Mouse (Mus musculus) G1E (cell line): ENCODE data around the gene Ly6g6e. TPM values are rescaled to one million over a fixed set of nuclear protein-coding genes. Genes with fewer than 3 reads are reported as not detected.

Source experiments
- ATAC-seq: 2 replicates; pipeline ENCODE4 v1.8.0; 2016; ENCODE audit warnings: mild to moderate bottlenecking; ENCODE audit not compliant: insufficient number of reproducible peaks, poor library complexity, low FRiP score, severe bottlenecking; ENCODE audit errors: extremely low read depth
- DNase-seq: peaks from one replicate; pipeline ENCODE4 v3.0.0; 2012; ENCODE audit warnings: low spot score
- H3K27me3 ChIP-seq: 2 replicates; pipeline ENCODE4 v1.6.1; 2012; ENCODE audit warnings: mild to moderate bottlenecking, low read length, inconsistent platforms; ENCODE audit not compliant: insufficient read depth
- H3K36me3 ChIP-seq: replicated peaks from 2 replicates; pipeline ENCODE3; 2012; ENCODE audit warnings: mild to moderate bottlenecking, inconsistent platforms
- H3K4me1 ChIP-seq: 2 replicates; pipeline ENCODE4 v1.6.1; 2012; ENCODE audit warnings: low read depth, low read length, inconsistent platforms, mixed read lengths; ENCODE audit not compliant: insufficient read depth
- H3K4me3 ChIP-seq: 2 replicates; pipeline ENCODE4 v1.5.1; 2012; ENCODE audit warnings: low read depth, mild to moderate bottlenecking, inconsistent platforms, low read length, moderate library complexity, mixed read lengths
- H3K9me3 ChIP-seq: replicated peaks from 2 replicates; pipeline ENCODE4 v1.6.1; 2012; ENCODE audit warnings: inconsistent platforms
- CTCF ChIP-seq: IDR thresholded peaks from 2 replicates; pipeline ENCODE4 v1.5.1; 2012; ENCODE audit warnings: low read depth, low read length, inconsistent platforms, mixed read lengths
- GATA1 ChIP-seq: IDR thresholded peaks from 2 replicates; pipeline ENCODE4 v1.6.1; 2012; ENCODE audit warnings: borderline replicate concordance, low read length, inconsistent platforms, mixed read lengths
- GATA2 ChIP-seq: IDR thresholded peaks from 2 replicates; pipeline ENCODE4 v1.6.1; 2012; ENCODE audit warnings: low read depth, low read length, inconsistent platforms, borderline replicate concordance
- POLR2AphosphoS5 ChIP-seq: IDR thresholded peaks from 2 replicates; pipeline ENCODE4 v1.6.1; 2012; ENCODE audit warnings: low read depth, low read length, inconsistent platforms; ENCODE audit not compliant: insufficient replicate concordance
- TAL1 ChIP-seq: conservative IDR thresholded peaks from 2 replicates; pipeline ENCODE4 v1.6.1; 2012; ENCODE audit warnings: low read depth, low read length, inconsistent platforms, mixed read lengths
- polyA plus RNA-seq: library from polyadenylated mRNA; stranded (reverse); fragments of >175 nt; gene quantifications from 2 replicates; pipeline ENCODE4 v1.2.3, GENCODE M21; 2012
- total RNA-seq, 2 experiments: library from RNA; stranded (forward) in 1 of 2; stranded (reverse) in 1 of 2; fragments of 200-1000 nt in 1 of 2; fragments of >200 nt in 1 of 2; fragmentation: Nextera tagmentation in 1 of 2; gene quantifications; 2 replicates each; pipeline ENCODE4 v1.2.3; 2014 to 2017

The Ly6g6e gene
- total and polyA plus RNA-seq, 3 experiments = 0.36 TPM; not detected in 2

DNA sequence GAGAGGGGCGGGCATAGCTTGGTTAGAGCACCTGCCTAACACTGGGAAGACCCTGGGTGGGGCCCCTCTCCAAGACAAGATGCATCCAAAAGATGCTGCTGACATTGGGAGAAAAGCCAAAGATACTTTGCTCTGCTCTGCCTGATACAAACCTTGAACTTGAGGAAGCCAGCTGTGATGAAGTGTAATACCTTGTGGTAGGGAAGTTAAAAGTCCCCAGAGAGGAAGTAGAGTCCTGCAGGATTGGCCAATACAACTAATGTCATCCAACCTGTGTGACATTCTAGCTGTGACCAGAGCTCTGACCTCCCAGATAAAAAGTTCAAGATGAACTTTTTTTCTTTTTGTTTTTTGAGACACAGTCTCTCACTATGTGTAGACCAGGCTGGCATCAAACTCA, 48.4 kb downstream of the Ly6g6e start:
- TF ChIP-seq CTCF (no peak), GATA1 (no peak), POLR2AphosphoS5 (no peak), GATA2 (no peak)
- Histone ChIP-seq H3K9me3 (no peaks in the 10 kb centered on the region), H3K36me3 (peaks cover 60% of the 10 kb centered on the region), H3K4me1 (peaks cover 73% of the 10 kb centered on the region), H3K4me3 (no peak overlapping the region; the same call in 1 of the 2 replicates), H3K27me3 (no peaks in the 10 kb centered on the region)
- no peak for DNase-seq
- no peak for ATAC-seq

DNA sequence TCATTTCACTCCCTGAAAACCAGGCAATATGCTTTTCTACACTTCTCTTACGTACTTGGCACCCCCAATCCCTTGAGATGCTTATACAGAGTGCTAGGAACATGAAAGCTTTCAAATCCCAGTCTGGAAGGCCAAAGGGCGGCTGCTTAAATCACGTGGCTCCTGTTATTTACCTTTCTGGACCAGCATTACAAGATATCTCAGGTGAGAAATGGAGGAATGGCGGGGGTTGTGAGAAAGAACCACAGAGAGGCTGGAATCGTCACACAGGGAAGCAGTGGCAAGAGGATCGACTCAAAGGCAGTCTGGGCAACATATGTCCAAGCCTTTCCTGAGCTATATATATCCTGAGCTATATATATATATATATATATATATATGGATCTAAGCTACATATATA, 48.9 kb downstream of the Ly6g6e start:
- H3K9me3 ChIP-seq = no peaks in the 10 kb centered on the region
- peaks cover 68% of the 10 kb centered on the region for H3K4me1 ChIP-seq
- no peak for TF ChIP-seq TAL1
- no peak for DNase-seq
- H3K36me3 ChIP-seq = peaks cover 62% of the 10 kb centered on the region
- H3K4me3 ChIP-seq = peak overlapping the region; percentile 78; the same call in 1 of the 2 replicates
- no peak for ATAC-seq
- H3K27me3 ChIP-seq = no peaks in the 10 kb centered on the region

DNA sequence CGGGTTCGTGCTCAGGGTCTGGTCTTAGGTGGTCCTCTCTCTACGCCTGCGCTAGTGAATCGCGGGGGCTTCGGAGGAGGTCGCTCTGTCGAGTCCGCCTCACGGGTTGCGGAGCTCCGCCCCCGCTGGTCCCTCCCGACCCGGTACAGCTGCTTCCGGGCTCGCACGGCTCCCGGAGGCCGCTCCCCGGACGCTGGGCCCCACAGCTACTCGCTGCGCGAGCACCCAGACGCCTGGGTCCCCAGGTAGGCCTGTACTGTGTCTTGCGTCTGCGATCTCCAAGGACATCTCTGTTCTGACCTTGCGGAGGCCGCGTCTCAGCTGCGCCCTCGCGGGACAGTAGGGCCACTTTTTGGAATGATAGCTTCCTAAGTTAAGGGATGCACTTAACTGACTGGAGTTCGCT, 49.5 kb downstream of the Ly6g6e start, which contains the start of gene D17H6S53E:
TSS of gene D17H6S53E (plus strand) at position 168 of the 406 bp plus-strand sequence.
- peaks cover 73% of the 10 kb centered on the region for H3K4me1 ChIP-seq
- H3K4me3 ChIP-seq = peak within 1 kb of the TSS; percentile 78
- ATAC-seq (peak; percentile 23; the same call in 1 of the 2 replicates), DNase-seq (peak; percentile 83)
- no peaks in the 10 kb centered on the region for H3K9me3 ChIP-seq
- H3K27me3 ChIP-seq = no peaks in the 10 kb centered on the region
- no peak for TF ChIP-seq CTCF
- no peak for TF ChIP-seq GATA2
- no peak for TF ChIP-seq TAL1
- TF ChIP-seq POLR2AphosphoS5 = no peak
- TF ChIP-seq GATA1 = no peak
- H3K36me3 ChIP-seq = peaks cover 68% of the 10 kb centered on the region

DNA sequence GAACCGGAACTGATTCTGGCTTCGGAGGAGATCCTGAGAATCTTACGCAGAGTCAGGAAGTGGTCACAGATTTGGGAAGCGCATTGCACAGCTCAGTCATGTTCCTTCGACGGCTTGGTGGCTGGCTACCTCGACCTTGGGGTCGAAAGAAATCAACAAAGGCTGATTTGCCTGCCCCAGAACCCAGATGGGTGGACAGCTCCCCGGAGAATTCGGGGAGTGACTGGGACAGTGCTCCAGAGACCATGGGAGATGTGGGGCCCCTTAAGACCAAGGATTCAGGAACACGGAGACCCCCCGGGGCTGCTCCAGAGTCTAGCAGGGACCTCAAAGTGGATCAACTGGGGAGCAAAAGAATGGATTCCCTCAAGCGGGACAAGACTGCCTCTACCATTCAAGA, 50.3 kb downstream of the Ly6g6e start:
- no peak for DNase-seq
- Histone ChIP-seq H3K9me3 (no peaks in the 10 kb centered on the region), H3K4me1 (peaks cover 68% of the 10 kb centered on the region), H3K36me3 (peaks cover 75% of the 10 kb centered on the region), H3K4me3 (peak overlapping the region; percentile 78), H3K27me3 (no peaks in the 10 kb centered on the region)
- ATAC-seq = no peak
- TF ChIP-seq GATA2 = no peak

Other genes starting within 250 kb of the Ly6g6e start
Only the 20 nearest of the 46 such genes appear.
- gene Lsm2, start 95.0 kb upstream of the Ly6g6e start, total RNA-seq (2014; fragmentation: Nextera tagmentation) = 195 and 218 TPM in 2 replicates
- 65.8 and 71.9 TPM in 2 replicates for gene Lsm2, start 95.0 kb upstream of the Ly6g6e start, total RNA-seq (2017)
- 239 and 263 TPM in 2 replicates for gene Lsm2, start 95.0 kb upstream of the Ly6g6e start, polyA plus RNA-seq
- gene Vars, start 75.9 kb upstream of the Ly6g6e start, total RNA-seq (2014; fragmentation: Nextera tagmentation) = 262 and 289 TPM in 2 replicates
- gene Vars, start 75.9 kb upstream of the Ly6g6e start, total RNA-seq (2017) = 99.3 and 130 TPM in 2 replicates
- gene Vars, start 75.9 kb upstream of the Ly6g6e start, polyA plus RNA-seq = 1,339 and 1,437 TPM in 2 replicates
- gene Vwa7, start 60.3 kb upstream of the Ly6g6e start, total RNA-seq (2014; fragmentation: Nextera tagmentation) = 0.53 and 0.60 TPM in 2 replicates
- gene Vwa7, start 60.3 kb upstream of the Ly6g6e start, total RNA-seq (2017) = 3.5 TPM in 2 replicates
- 1.5 TPM in 2 replicates for gene Vwa7, start 60.3 kb upstream of the Ly6g6e start, polyA plus RNA-seq
- gene Sapcd1, start 48.9 kb upstream of the Ly6g6e start, total RNA-seq (2014; fragmentation: Nextera tagmentation) = 35.3 and 35.5 TPM in 2 replicates
- 156 and 206 TPM in 2 replicates for gene Sapcd1, start 48.9 kb upstream of the Ly6g6e start, total RNA-seq (2017)
- gene Sapcd1, start 48.9 kb upstream of the Ly6g6e start, polyA plus RNA-seq = 90.0 and 101 TPM in 2 replicates
- 41.7 and 45.5 TPM in 2 replicates for gene Msh5, start 30.2 kb upstream of the Ly6g6e start, total RNA-seq (2014; fragmentation: Nextera tagmentation)
- gene Msh5, start 30.2 kb upstream of the Ly6g6e start, total RNA-seq (2017) = 11.8 and 12.4 TPM in 2 replicates
- 11.3 and 11.5 TPM in 2 replicates for gene Msh5, start 30.2 kb upstream of the Ly6g6e start, polyA plus RNA-seq
- gene Clic1, start 26.9 kb upstream of the Ly6g6e start, total RNA-seq (2014; fragmentation: Nextera tagmentation) = 211 and 218 TPM in 2 replicates
- gene Clic1, start 26.9 kb upstream of the Ly6g6e start, total RNA-seq (2017) = 562 and 724 TPM in 2 replicates
- 233 and 258 TPM in 2 replicates for gene Clic1, start 26.9 kb upstream of the Ly6g6e start, polyA plus RNA-seq
- gene Ddah2, start 17.9 kb upstream of the Ly6g6e start, total RNA-seq (2014; fragmentation: Nextera tagmentation) = 52.4 and 70.3 TPM in 2 replicates
- 179 and 180 TPM in 2 replicates for gene Ddah2, start 17.9 kb upstream of the Ly6g6e start, total RNA-seq (2017)
- gene Ddah2, start 17.9 kb upstream of the Ly6g6e start, polyA plus RNA-seq = 242 and 291 TPM in 2 replicates
- gene Ly6g6c, start 11.5 kb upstream of the Ly6g6e start, total RNA-seq (2014; fragmentation: Nextera tagmentation) = not detected in 2 replicates
- 0.16 TPM in 1 of 2 replicates, not detected in the other for gene Ly6g6c, start 11.5 kb upstream of the Ly6g6e start, total RNA-seq (2017)
- gene Ly6g6c, start 11.5 kb upstream of the Ly6g6e start, polyA plus RNA-seq = not detected in 2 replicates
- gene Mpig6b, start 10.7 kb upstream of the Ly6g6e start, total RNA-seq (2014; fragmentation: Nextera tagmentation) = not detected in 2 replicates
- gene Mpig6b, start 10.7 kb upstream of the Ly6g6e start, total RNA-seq (2017) = 0.06 TPM in 1 of 2 replicates, not detected in the other
- not detected in 2 replicates for gene Mpig6b, start 10.7 kb upstream of the Ly6g6e start, polyA plus RNA-seq
- not detected in 2 replicates for gene Ly6g6d, start 1.2 kb downstream of the Ly6g6e start, total RNA-seq (2014; fragmentation: Nextera tagmentation)
- 0.58 TPM in 1 of 2 replicates, not detected in the other for gene Ly6g6d, start 1.2 kb downstream of the Ly6g6e start, total RNA-seq (2017)
- 2.0 and 3.6 TPM in 2 replicates for gene Ly6g6d, start 1.2 kb downstream of the Ly6g6e start, polyA plus RNA-seq
- gene Ly6g6f, start 8.7 kb downstream of the Ly6g6e start, total RNA-seq (2014; fragmentation: Nextera tagmentation) = not detected in 2 replicates
- 0.23 and 0.27 TPM in 2 replicates for gene Ly6g6f, start 8.7 kb downstream of the Ly6g6e start, total RNA-seq (2017)
- 0.10 and 0.24 TPM in 2 replicates for gene Ly6g6f, start 8.7 kb downstream of the Ly6g6e start, polyA plus RNA-seq
- 28.9 and 32.3 TPM in 2 replicates for gene Abhd16a, start 12.4 kb downstream of the Ly6g6e start, total RNA-seq (2014; fragmentation: Nextera tagmentation)
- 35.6 and 50.0 TPM in 2 replicates for gene Abhd16a, start 12.4 kb downstream of the Ly6g6e start, total RNA-seq (2017)
- 80.6 and 97.0 TPM in 2 replicates for gene Abhd16a, start 12.4 kb downstream of the Ly6g6e start, polyA plus RNA-seq
- not detected in 2 replicates for gene Ly6g5c, start 31.4 kb downstream of the Ly6g6e start, total RNA-seq (2014; fragmentation: Nextera tagmentation)
- not detected in 2 replicates for gene Ly6g5c, start 31.4 kb downstream of the Ly6g6e start, total RNA-seq (2017)
- not detected in 2 replicates for gene Ly6g5c, start 31.4 kb downstream of the Ly6g6e start, polyA plus RNA-seq
- not detected in 2 replicates for gene Ly6g5b, start 38.5 kb downstream of the Ly6g6e start, total RNA-seq (2014; fragmentation: Nextera tagmentation)
- 0.82 and 0.93 TPM in 2 replicates for gene Ly6g5b, start 38.5 kb downstream of the Ly6g6e start, total RNA-seq (2017)
- gene Ly6g5b, start 38.5 kb downstream of the Ly6g6e start, polyA plus RNA-seq = 0.10 and 0.12 TPM in 2 replicates
- gene Gpank1, start 44.6 kb downstream of the Ly6g6e start, total RNA-seq (2014; fragmentation: Nextera tagmentation) = 38.0 and 45.9 TPM in 2 replicates
- gene Gpank1, start 44.6 kb downstream of the Ly6g6e start, total RNA-seq (2017) = 49.0 and 54.0 TPM in 2 replicates
- gene Gpank1, start 44.6 kb downstream of the Ly6g6e start, polyA plus RNA-seq = 87.0 and 99.4 TPM in 2 replicates
- 466 and 494 TPM in 2 replicates for gene Csnk2b, start 45.2 kb downstream of the Ly6g6e start, total RNA-seq (2014; fragmentation: Nextera tagmentation)
- 431 and 460 TPM in 2 replicates for gene Csnk2b, start 45.2 kb downstream of the Ly6g6e start, total RNA-seq (2017)
- 74.4 and 79.6 TPM in 2 replicates for gene Csnk2b, start 45.2 kb downstream of the Ly6g6e start, polyA plus RNA-seq
- 5.9 and 9.3 TPM in 2 replicates for gene D17H6S53E, start 49.5 kb downstream of the Ly6g6e start, total RNA-seq (2014; fragmentation: Nextera tagmentation)
- 22.1 and 24.1 TPM in 2 replicates for gene D17H6S53E, start 49.5 kb downstream of the Ly6g6e start, total RNA-seq (2017)
- gene D17H6S53E, start 49.5 kb downstream of the Ly6g6e start, polyA plus RNA-seq = 12.5 and 12.8 TPM in 2 replicates
- not detected in 2 replicates for gene Apom, start 55.1 kb downstream of the Ly6g6e start, total RNA-seq (2014; fragmentation: Nextera tagmentation)
- 0.22 and 0.23 TPM in 2 replicates for gene Apom, start 55.1 kb downstream of the Ly6g6e start, total RNA-seq (2017)
- 0.10 and 0.11 TPM in 2 replicates for gene Apom, start 55.1 kb downstream of the Ly6g6e start, polyA plus RNA-seq
- 160 and 182 TPM in 2 replicates for gene Bag6, start 58.3 kb downstream of the Ly6g6e start, total RNA-seq (2014; fragmentation: Nextera tagmentation)
- 60.7 and 69.5 TPM in 2 replicates for gene Bag6, start 58.3 kb downstream of the Ly6g6e start, total RNA-seq (2017)
- 686 and 799 TPM in 2 replicates for gene Bag6, start 58.3 kb downstream of the Ly6g6e start, polyA plus RNA-seq
- 773 and 873 TPM in 2 replicates for gene Prrc2a, start 88.0 kb downstream of the Ly6g6e start, total RNA-seq (2014; fragmentation: Nextera tagmentation)
- gene Prrc2a, start 88.0 kb downstream of the Ly6g6e start, total RNA-seq (2017) = 35.3 and 36.8 TPM in 2 replicates
- 1,534 and 1,682 TPM in 2 replicates for gene Prrc2a, start 88.0 kb downstream of the Ly6g6e start, polyA plus RNA-seq